Mouse (Mus musculus): Measurements from ENCODE around the gene Slc41a3.
"Not testable (repeated sequence)": the region's sequence is repeated elsewhere in the genome, so short reads cannot be mapped to it uniquely, and the experiment has no call there.

Gene Slc41a3

GRCm38 (mm10) chr6:90624733-90625132 lies 20.2 kb downstream of the Slc41a3 start:
- peak; percentile 38 for DNase-seq (ENCODE audit: low spot score)

- DNase-seq (ENCODE audit: low spot score): no peak
These were observed 20.9 kb downstream of the Slc41a3 start for GRCm38 (mm10) chr6:90625207-90625994.

GRCm38 (mm10) chr6:90627556-90627955 lies 23.0 kb downstream of the Slc41a3 start:
- DNase-seq (ENCODE audit: low spot score): no peak

DNA sequence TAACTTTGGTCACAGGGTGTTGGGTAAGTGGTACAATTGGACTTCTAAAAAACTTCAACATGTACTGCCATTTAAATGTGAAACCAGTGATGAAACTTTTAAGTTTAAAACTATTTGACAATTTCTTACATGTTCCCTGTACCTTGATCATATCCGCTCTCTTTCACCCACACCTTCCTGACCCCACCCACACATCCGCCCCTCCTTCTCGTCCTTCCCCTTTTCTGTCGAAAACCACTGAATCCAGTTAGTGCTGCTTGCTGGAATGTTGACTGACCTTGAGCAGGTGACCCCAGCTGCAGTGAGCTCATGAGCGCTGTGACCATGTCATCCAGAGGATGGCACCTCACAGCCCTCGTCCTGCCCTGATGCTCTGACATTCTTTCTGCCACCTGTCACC lies 25.0 kb downstream of the Slc41a3 start:
- no peak for DNase-seq (ENCODE audit: low spot score)

GRCm38 (mm10) chr6:90630427-90630826 lies 25.9 kb downstream of the Slc41a3 start:
- DNase-seq (ENCODE audit: low spot score): no peak

- not testable (repeated sequence) for DNase-seq (ENCODE audit: low spot score)
These were observed 28.0 kb downstream of the Slc41a3 start for GRCm38 (mm10) chr6:90632526-90632925.

- no peak for DNase-seq (ENCODE audit: low spot score)
These were observed 30.6 kb downstream of the Slc41a3 start for GRCm38 (mm10) chr6:90635081-90635480.

GRCm38 (mm10) chr6:90635611-90636010 lies 31.1 kb downstream of the Slc41a3 start:
- DNase-seq (ENCODE audit: low spot score): no peak

DNA sequence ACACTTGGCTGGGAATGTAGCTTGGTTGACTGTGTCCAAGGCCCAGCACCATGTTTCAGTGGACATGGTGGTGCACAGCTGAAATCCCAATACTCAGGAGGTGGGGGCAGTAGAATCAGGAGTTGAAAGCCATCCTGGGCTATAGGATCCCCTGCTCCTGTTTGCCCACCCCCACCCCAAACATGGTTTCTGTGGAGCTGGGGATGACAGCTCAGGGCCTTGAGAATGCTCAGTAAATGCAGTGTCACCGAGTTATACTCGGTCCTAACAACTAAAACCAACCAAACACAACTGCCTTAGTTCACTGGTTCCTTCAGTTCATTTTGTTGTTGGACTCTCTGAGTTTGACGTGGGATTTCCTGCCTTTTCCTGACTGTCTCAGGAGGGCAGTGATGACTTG lies 38.5 kb downstream of the Slc41a3 start:
- DNase-seq (ENCODE audit: low spot score): no peak

DNA sequence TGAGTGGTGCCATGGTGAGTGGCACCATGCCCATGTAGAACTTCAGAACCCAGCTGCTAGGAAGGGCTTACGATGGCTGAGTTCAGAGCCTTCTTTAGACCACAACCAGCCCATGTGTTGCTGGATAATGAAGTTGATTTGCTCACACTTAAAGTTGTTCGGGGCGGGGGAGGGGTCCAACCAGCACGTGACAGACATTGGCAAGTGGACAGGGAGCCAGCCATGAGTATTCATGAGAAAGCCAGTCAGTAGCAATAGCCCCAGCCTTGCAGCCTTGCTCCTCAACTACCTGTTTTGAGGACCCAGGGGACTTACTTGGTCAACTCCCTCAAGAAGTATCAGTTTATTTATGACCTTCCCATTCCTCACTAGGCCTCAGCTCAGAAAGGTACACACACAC lies 40.4 kb downstream of the Slc41a3 start:
- no peak for DNase-seq (ENCODE audit: low spot score)

DNA sequence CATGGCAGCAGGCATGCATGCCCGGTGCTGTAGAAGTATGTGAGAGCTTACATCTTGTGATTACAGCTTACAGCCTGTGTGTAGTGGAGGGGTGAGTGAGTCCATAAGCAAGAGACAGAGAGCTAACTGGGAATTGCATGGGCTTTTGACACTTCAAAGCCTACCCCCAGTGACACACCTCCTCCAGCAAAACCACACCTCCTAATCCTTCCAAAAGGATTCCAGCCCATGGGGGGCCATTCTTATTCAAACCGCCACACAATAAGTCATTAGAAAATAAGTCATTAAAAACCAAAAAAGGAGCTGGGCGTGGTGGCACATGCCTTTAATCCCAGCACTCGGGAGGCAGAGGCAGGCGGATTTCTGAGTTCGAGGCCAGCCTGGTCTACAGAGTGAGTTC lies 43.9 kb downstream of the Slc41a3 start:
- DNase-seq (ENCODE audit: low spot score): no peak

DNA sequence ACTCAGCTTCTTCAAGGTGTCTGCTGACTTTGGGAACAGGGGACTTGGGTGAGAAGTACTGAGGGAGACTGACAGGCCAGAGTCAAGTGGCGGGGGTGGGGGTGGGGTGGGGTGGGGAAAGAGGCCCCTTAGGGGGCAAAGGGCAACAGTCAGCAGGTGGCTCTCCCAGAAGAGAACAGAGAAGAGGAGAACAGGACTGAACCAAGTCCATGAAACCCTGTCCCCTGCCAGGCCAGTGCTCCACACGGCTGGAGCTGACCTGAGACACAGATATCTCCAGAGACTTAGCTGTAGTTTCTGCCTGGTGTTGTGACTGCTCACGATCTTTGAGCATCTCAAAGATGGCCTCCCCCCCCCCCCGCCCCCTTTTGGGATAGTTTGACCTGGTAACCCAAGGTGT lies 44.8 kb downstream of the Slc41a3 start:
- no peak for DNase-seq (ENCODE audit: low spot score)

- DNase-seq (ENCODE audit: low spot score): no peak
These were observed 46.1 kb downstream of the Slc41a3 start for GRCm38 (mm10) chr6:90650634-90651033.

- DNase-seq (ENCODE audit: low spot score): no peak
These were observed 49.2 kb downstream of the Slc41a3 start for GRCm38 (mm10) chr6:90653736-90654135.

DNA sequence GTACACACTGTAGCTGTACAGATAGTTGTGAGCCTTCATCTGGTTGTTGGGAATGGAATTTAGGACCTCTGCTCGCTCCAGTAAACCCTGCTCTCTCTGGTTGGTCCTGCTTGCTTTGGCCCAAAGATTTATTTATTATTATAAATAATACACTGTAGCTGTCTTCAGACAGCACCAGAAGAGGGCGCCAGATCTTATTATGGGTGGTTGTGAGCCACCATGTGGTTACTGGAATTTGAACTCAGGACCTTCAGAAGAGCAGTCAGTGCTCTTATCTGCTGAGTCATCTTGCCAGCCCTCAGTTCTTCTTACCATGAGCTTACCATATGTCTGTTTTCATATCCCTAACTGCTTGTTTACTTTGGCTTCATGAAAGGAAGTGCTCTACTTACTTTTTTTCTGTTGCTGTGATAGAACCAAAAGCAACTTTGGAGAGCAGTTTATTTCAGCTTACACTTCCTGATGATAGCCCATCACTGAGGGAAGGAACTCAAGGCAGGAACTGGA lies 51.9 kb downstream of the Slc41a3 start:
- not testable (repeated sequence) for DNase-seq (ENCODE audit: low spot score)

- no peak for DNase-seq (ENCODE audit: low spot score)
These were observed 55.4 kb downstream of the Slc41a3 start for GRCm38 (mm10) chr6:90659913-90660312.

DNA sequence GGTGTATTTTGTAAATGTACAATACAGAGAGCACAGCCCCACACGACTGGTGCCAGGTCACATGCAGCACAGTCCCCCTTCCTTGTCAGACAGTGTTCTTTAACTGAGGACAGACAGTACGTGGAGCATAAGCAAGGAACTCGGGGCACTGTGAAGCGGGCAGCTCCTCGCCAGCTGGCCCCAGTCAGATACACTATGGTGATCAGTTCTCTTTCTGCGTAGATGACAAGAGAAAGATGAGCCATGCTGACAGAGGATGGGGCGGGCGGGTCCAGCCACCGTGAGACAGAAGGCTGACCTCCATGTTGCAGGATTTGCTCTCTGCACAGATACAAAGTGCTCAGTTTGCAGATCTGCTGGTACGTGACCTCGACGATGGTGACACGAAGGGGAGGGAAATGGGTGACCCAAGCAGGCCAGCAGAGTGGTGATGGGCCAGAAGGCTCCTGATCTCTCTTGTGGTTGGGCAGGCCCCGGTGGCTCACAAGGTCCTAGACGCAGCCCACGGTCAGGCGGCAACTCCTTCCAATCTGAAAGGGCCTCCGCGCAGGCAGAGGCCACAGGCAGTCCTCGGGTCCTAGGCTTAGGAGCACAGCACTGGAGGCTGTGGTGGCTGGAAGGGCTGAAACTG lies 56.0 kb downstream of the Slc41a3 start:
- no peak for DNase-seq (ENCODE audit: low spot score)

- no peak for DNase-seq (ENCODE audit: low spot score)
These were observed 56.5 kb downstream of the Slc41a3 start for GRCm38 (mm10) chr6:90661029-90661399.

DNA sequence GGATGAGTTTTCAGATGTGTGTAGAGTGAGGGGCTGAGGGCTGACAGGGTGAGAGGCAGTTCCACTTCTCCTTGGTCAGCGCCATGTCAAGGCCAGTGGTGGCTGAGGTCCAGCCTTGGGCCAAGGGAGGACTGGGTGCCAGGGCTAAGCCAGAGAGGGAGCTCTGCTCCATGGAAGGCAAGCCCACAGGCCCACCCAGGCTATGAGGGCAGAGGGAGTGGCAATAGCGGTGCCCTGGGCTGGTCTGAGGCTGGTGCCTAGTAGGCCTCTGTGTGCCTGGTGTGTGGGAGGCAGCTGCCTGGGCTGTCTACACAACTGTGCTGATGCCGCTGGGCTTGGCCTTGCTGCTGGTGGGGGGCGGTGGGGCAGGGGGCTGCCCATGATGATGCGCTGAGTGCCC lies 57.6 kb downstream of the Slc41a3 start:
- DNase-seq (ENCODE audit: low spot score): no peak

- no peak for DNase-seq (ENCODE audit: low spot score)
These were observed 59.2 kb downstream of the Slc41a3 start for GRCm38 (mm10) chr6:90663736-90664135.

DNA sequence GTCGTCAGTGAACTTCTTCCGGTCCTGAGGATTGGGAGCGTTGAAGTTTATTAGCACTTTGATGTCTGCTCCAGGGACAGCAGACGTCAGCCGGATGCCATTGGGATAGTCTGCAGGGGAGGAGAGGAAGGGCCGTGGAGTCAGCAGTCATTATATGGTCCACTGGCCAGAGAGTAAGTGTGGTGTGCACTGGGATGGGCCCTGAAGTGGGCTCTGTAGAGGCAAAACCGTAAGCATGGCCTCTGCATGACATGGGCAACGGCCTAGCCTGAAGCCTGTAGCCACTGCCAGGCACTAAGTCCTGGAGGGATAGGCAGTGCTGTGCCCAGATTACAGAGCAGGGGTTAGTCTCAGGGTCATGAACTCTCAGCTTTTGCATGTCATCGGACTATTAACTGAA lies 64.2 kb downstream of the Slc41a3 start:
- no peak for DNase-seq (ENCODE audit: low spot score)

DNA sequence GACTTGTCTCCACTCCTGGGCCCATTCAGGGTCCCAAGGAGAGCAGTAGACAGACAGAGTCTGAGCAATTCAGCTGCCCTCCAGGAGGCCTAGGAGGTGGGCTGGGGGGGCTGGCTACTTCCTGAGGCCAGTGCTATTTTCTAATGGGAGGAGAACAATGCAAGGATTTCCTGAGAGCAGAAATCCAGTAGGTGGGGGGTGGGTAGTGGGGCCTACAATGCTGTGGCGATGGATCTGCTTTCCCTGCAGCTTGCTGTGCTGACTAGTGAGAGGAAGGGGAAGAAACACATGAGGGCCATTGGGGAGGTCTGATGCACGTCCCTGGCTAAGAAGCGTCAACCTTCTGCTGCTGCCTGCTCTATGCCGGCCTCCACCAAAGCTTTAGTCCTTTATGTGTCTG lies 74.2 kb downstream of the Slc41a3 start:
- DNase-seq (ENCODE audit: low spot score): no peak

DNA sequence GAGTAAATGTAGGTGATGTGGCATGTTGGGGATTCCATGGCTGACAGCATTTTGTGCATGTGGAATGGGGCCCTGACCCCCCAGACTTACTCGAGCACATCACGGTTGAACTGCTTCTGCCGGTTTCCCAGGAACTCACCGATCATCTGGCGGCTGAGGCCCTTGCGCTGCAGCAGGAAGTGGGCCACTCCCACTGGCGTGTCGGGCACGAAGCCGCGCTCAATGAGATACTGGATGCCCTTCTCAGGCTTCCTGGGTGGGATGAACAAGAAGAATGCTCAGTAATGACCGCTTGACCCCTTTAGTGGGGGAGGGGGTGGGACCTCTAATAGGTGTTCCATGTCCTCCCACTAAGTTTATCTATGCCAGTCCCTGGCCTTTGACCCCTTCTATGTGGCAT lies 75.9 kb downstream of the Slc41a3 start:
- no peak for DNase-seq (ENCODE audit: low spot score)

Measured in spleen, adult 12 weeks (tissue).